Mouse (Mus musculus) liver, adult 2 months (tissue): ENCODE results near the gene Klhl29. TPM values are rescaled to one million over a fixed set of nuclear protein-coding genes. Genes with fewer than 3 reads are reported as not detected.

Experiments
- DNase-seq: peaks from one replicate; pipeline ENCODE4 v3.0.0-alpha.2; 2011; ENCODE audit warnings: low read depth, low spot score; ENCODE audit errors: extremely low read depth
- H3K27ac ChIP-seq: fragments of 200-500 bp; replicated peaks from 2 replicates; pipeline ENCODE4 v1.5.1; 2012; ENCODE audit warnings: low read depth, mild to moderate bottlenecking, control low read depth, inconsistent platforms, low read length; ENCODE audit not compliant: insufficient read depth
- H3K27me3 ChIP-seq: fragments of 200-500 bp; 2 replicates; pipeline ENCODE4 v1.6.1; 2012; ENCODE audit warnings: mild to moderate bottlenecking, moderate library complexity, low read length, inconsistent platforms; ENCODE audit not compliant: control insufficient read depth, insufficient read depth
- H3K36me3 ChIP-seq: fragments of 200-500 bp; 2 replicates; pipeline ENCODE4 v1.6.1; 2012; ENCODE audit warnings: low read length, inconsistent platforms; ENCODE audit not compliant: control insufficient read depth, insufficient read depth
- H3K4me1 ChIP-seq: fragments of 200-500 bp; 2 replicates; pipeline ENCODE4 v1.6.1; 2011; ENCODE audit warnings: low read length; ENCODE audit not compliant: control insufficient read depth, insufficient read depth
- H3K4me3 ChIP-seq: fragments of 200-500 bp; 2 replicates; pipeline ENCODE4 v1.5.1; 2011; ENCODE audit warnings: low read depth, mild to moderate bottlenecking, control low read depth, low read length, moderate library complexity; ENCODE audit not compliant: insufficient read depth
- H3K79me2 ChIP-seq: fragments of 200-500 bp; 2 replicates; pipeline ENCODE4 v1.6.1; 2012; ENCODE audit warnings: inconsistent platforms, mild to moderate bottlenecking, low read length, moderate library complexity; ENCODE audit not compliant: control insufficient read depth, insufficient read depth
- H3K9ac ChIP-seq: fragments of 200-500 bp; 2 replicates; pipeline ENCODE4 v1.6.1; 2012; ENCODE audit warnings: low read depth, mild to moderate bottlenecking, control low read depth, inconsistent platforms, low read length
- CTCF ChIP-seq: fragments of 200-500 bp; IDR thresholded peaks from 2 replicates; pipeline ENCODE4 v1.5.1; 2011; ENCODE audit warnings: low read depth, low read length, control low read depth
- POLR2A ChIP-seq: fragments of 200-500 bp; IDR thresholded peaks from 2 replicates; pipeline ENCODE4 v1.6.1; 2011; ENCODE audit warnings: low read length, control low read depth; ENCODE audit not compliant: insufficient read depth; ENCODE audit errors: extremely low read depth
- WGBS: fragments of 180-500 bp; shearing (Covaris S2); methylation state at CpG from one replicate; pipeline ENCODE4 v1.1.7; 2018; 5-methylcytosine and 5-hydroxymethylcytosine counted together
- polyA plus RNA-seq: library from polyadenylated mRNA; depleted of rRNA; stranded (reverse); fragments of >200 nt; gene quantifications from 2 replicates; pipeline ENCODE4 v1.2.3, GENCODE M21; 2012
- total RNA-seq: library from RNA; depleted of rRNA; stranded (reverse); fragments of >200 nt; gene quantifications from 2 replicates; pipeline ENCODE4 v1.2.3, GENCODE M21; 2014

Gene Klhl29
- total and polyA plus RNA-seq, 2 experiments = under 0.01 to 0.10 TPM

- 49% methylated on average over 10 of the region's 10 CpGs for WGBS
- H3K9ac ChIP-seq = no peak overlapping the region
- TF ChIP-seq CTCF (no peak), POLR2A (no peak)
- DNase-seq = peak; percentile 10
- H3K4me3 ChIP-seq = no peak overlapping the region
- no peak overlapping the region for H3K27ac ChIP-seq
- H3K4me1 ChIP-seq = 0 out of 2 replicates have a peak, but pooled peaks cover 4% of the 10 kb centered on the region
- no peaks in the 10 kb centered on the region for H3K79me2 ChIP-seq
- H3K36me3 ChIP-seq = no peaks in the 10 kb centered on the region
- H3K27me3 ChIP-seq = no peaks in the 10 kb centered on the region
These were observed 287.5 kb downstream of the Klhl29 start for GRCm38 (mm10) chr12:5087787-5088519.

- DNase-seq = no peak
- H3K79me2 ChIP-seq = no peaks in the 10 kb centered on the region
- H3K4me1 ChIP-seq = 0 out of 2 replicates have a peak, but pooled peaks cover 4% of the 10 kb centered on the region
- no peaks in the 10 kb centered on the region for H3K27me3 ChIP-seq
- TF ChIP-seq POLR2A (no peak), CTCF (no peak)
- no peak overlapping the region for H3K4me3 ChIP-seq
- H3K27ac ChIP-seq = no peak overlapping the region
- WGBS = 94% methylated on average over 5 of the region's 5 CpGs
- no peak overlapping the region for H3K9ac ChIP-seq
- H3K36me3 ChIP-seq = no peaks in the 10 kb centered on the region
These were observed 290.8 kb downstream of the Klhl29 start for GRCm38 (mm10) chr12:5084714-5085113.

- DNase-seq = no peak
- H3K27ac ChIP-seq = no peak overlapping the region
- H3K36me3 ChIP-seq = no peaks in the 10 kb centered on the region
- WGBS = 86% methylated on average over 4 of the region's 4 CpGs
- H3K4me3 ChIP-seq = no peak overlapping the region
- H3K79me2 ChIP-seq = no peaks in the 10 kb centered on the region
- no peaks in the 10 kb centered on the region for H3K27me3 ChIP-seq
- TF ChIP-seq CTCF (no peak), POLR2A (no peak)
- H3K9ac ChIP-seq = no peak overlapping the region
- H3K4me1 ChIP-seq = no peaks in the 10 kb centered on the region
These were observed 294.0 kb downstream of the Klhl29 start for GRCm38 (mm10) chr12:5081480-5081879.

- Histone ChIP-seq H3K27me3 (no peaks in the 10 kb centered on the region; the same call in 1 of the 2 replicates), H3K27ac (no peak overlapping the region), H3K79me2 (no peaks in the 10 kb centered on the region), H3K36me3 (no peaks in the 10 kb centered on the region), H3K9ac (no peak overlapping the region), H3K4me1 (no peaks in the 10 kb centered on the region), H3K4me3 (no peak overlapping the region)
- 82% methylated on average over 12 of the region's 12 CpGs for WGBS
- DNase-seq = no peak
- TF ChIP-seq CTCF (no peak), POLR2A (no peak)
These were observed 302.3 kb downstream of the Klhl29 start for GRCm38 (mm10) chr12:5073191-5073590.

GRCm38 (mm10) chr12:5070131-5070530 is 305.4 kb downstream of the Klhl29 start:
- H3K27ac ChIP-seq = no peak overlapping the region
- no peak overlapping the region for H3K9ac ChIP-seq
- 87% methylated on average over 3 of the region's 3 CpGs for WGBS
- H3K4me3 ChIP-seq = no peak overlapping the region
- H3K36me3 ChIP-seq = no peaks in the 10 kb centered on the region
- TF ChIP-seq POLR2A (no peak), CTCF (no peak)
- no peak for DNase-seq
- H3K79me2 ChIP-seq = no peaks in the 10 kb centered on the region
- H3K4me1 ChIP-seq = no peaks in the 10 kb centered on the region
- H3K27me3 ChIP-seq = no peaks in the 10 kb centered on the region; the same call in 1 of the 2 replicates

- no peaks in the 10 kb centered on the region for H3K36me3 ChIP-seq
- no peaks in the 10 kb centered on the region for H3K4me1 ChIP-seq
- DNase-seq = no peak
- no peak overlapping the region for H3K27ac ChIP-seq
- no peak overlapping the region for H3K4me3 ChIP-seq
- no peak overlapping the region for H3K9ac ChIP-seq
- 62% methylated on average over 3 of the region's 3 CpGs for WGBS
- no peak for TF ChIP-seq CTCF
- no peak for TF ChIP-seq POLR2A
- H3K27me3 ChIP-seq = no peaks in the 10 kb centered on the region; the same call in 1 of the 2 replicates
- no peaks in the 10 kb centered on the region for H3K79me2 ChIP-seq
These were observed 307.9 kb downstream of the Klhl29 start for GRCm38 (mm10) chr12:5067590-5067989.
